Mouse (Mus musculus): Measurements from ENCODE around the gene Gfm2.

DNA sequence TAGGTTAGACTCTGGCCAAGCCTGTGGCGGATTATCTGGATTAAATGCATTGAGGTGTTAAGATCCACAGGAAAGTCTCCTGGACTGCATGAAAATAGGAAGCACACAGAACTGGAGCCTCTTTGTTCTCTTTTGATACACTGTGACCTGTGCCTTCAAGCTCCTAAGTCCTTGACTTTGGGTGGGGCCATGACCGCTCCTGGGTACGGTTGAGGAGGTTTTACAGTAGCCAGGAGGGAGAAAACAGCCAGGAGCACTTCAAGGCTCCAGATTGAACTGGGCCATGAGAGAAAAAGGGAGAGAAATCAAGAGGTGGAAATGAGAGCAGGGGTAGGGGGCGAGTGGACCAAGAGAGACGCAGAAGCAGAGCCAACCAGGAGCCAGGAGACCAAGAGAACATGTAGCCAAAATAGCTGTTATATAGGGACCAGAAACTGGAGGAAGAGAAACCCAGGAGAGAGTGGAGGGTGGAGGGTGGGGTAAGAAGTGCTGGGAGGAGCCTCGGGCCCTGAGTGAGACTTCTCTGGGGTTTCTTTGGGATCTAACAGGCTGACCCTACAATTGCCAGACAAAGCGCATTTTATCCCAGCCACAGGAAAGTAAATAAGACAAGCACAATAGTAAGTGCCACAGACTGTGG, 69.9 kb downstream of the Gfm2 start:
- TF ChIP-seq CTCF (IDR thresholded peaks at IDR 0.05; ENCODE audit: borderline replicate concordance, insufficient read depth, low read depth, low read length) (no peak), POLR2A (IDR thresholded peaks at IDR 0.05; ENCODE audit: borderline replicate concordance, insufficient read depth, low read length) (no peak)

Data from cerebellum, adult 2 months (tissue).